Mouse (Mus musculus) small intestine, adult 2 months (tissue): ENCODE data around the gene Noxo1.

Experiments used
- CTCF ChIP-seq: fragments of 200-500 bp; IDR thresholded peaks from 2 replicates; pipeline ENCODE4 v1.5.1; 2012; ENCODE audit warnings: low read depth, mild to moderate bottlenecking, control low read depth, inconsistent platforms, low read length, moderate library complexity, mixed read lengths; ENCODE audit not compliant: insufficient replicate concordance, insufficient read length; ENCODE audit errors: extremely low read depth
- POLR2A ChIP-seq: fragments of 200-500 bp; IDR thresholded peaks from 2 replicates; pipeline ENCODE4 v1.6.1; 2012; ENCODE audit warnings: low read depth, mild to moderate bottlenecking, control low read depth, inconsistent platforms, low read length, moderate library complexity

DNA sequence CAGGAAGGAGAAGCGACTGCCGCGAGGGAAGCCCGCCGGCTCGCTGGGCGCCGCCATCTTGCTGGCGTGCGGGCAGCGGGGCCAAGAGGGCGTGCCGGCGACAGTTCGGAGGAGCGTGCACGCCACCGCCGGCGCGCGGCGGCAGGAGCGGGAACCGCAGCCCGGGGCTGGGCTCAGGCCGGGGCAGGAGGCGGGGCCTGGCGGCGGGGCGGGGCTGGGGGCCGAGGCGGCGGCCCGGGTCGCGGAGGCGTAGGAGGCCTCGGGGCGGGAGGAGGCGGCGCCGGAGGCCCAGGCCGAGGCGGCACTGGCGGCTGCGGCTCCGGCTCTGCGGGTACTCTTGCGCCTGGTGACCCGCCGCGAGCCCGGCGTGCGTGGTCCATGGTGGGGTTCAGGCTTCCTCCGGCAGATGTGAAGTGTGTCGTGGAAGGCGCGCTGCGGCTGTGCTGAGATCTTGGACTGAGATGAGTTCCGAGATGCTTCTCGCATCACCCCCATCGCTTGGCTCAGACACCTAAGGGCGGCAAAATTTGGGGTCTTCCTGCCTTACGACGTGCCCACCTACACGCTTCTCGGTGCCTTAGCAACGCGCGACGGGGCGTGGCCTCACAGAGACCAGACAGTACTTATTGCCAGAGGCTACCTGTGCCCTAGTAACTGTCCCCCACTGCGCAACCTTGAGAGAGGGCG, at the start of gene Noxo1, which contains the start of gene Gfer:
- TF ChIP-seq CTCF (no peak; the same call in 1 of the 2 replicates), POLR2A (no peak; the same call in none of the 2 replicates)
